Mouse (Mus musculus) embryonic fibroblast, embryonic 13.5 days (primary cell): ENCODE measurements around the gene Adgrg3.

ENCODE experiments used
- CTCF ChIP-seq: IDR thresholded peaks from 2 replicates; pipeline ENCODE4 v1.5.1; 2011; ENCODE audit warnings: mild to moderate bottlenecking, control low read depth, low read length, moderate library complexity, borderline replicate concordance; ENCODE audit not compliant: insufficient read depth
- POLR2A ChIP-seq: IDR thresholded peaks from 2 replicates; pipeline ENCODE4 v1.6.1; 2011; ENCODE audit warnings: low read depth, mild to moderate bottlenecking, control low read depth, low read length, moderate library complexity

DNA sequence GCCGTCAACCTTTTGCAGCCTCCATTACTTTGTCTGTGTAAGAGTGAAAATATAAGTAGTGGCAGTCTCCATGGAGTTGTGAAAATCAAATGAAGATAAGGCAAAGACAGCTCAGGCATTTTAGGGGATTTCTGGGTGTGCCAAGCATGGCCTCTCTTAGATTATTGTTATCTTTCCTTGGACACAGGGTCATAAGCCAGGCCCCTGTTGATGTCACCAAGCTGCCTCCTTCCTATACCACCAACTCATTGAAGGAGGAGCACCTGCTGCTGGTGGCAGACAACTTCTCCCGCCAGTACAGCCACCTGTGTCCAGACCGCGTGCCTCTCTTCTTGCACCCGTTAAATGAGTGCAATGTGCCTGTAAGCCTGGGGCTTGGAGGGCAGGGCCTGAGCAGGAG lies 38.9 kb downstream of the Adgrg3 start:
- TF ChIP-seq CTCF (no peak), POLR2A (no peak)
